Mouse (Mus musculus) lung, embryonic 14.5 days (tissue): ENCODE measurements around the gene F2r. TPM values are rescaled to one million over a fixed set of nuclear protein-coding genes. Genes with fewer than 3 reads are reported as not detected.

Experiments used
- ATAC-seq: fragments of 200-750 bp; cut with Nextera tagmentation; 2 replicates; pipeline ENCODE4 v1.8.0; 2017; ENCODE audit warnings: mild to moderate bottlenecking, moderate TSS enrichment, moderate library complexity; ENCODE audit not compliant: insufficient read depth
- DNase-seq: peaks from one replicate; pipeline ENCODE4 v3.0.0-alpha.2; 2015
- H3K27ac ChIP-seq: fragments of 300-500 bp; sonication (generic); 2 replicates; pipeline ENCODE4 v1.5.1; 2014; ENCODE audit warnings: low read depth, mild to moderate bottlenecking, moderate library complexity
- H3K27me3 ChIP-seq: fragments of 300-500 bp; sonication (generic); 2 replicates; pipeline ENCODE4 v1.6.1; 2014; ENCODE audit warnings: low read length, control low read depth; ENCODE audit not compliant: insufficient read depth
- H3K36me3 ChIP-seq: fragments of 300-500 bp; sonication (generic); 2 replicates; pipeline ENCODE4 v1.6.1; 2014; ENCODE audit warnings: control low read depth; ENCODE audit not compliant: insufficient read depth
- H3K4me1 ChIP-seq: fragments of 300-500 bp; sonication (generic); 2 replicates; pipeline ENCODE4 v1.6.1; 2014; ENCODE audit warnings: antibody characterized with exemption, control low read depth; ENCODE audit not compliant: insufficient read depth
- H3K4me2 ChIP-seq: fragments of 300-500 bp; sonication (generic); 2 replicates; pipeline ENCODE4 v1.6.1; 2014; ENCODE audit warnings: mild to moderate bottlenecking
- H3K4me3 ChIP-seq: fragments of 300-500 bp; sonication (generic); 2 replicates; pipeline ENCODE4 v1.5.1; 2014; ENCODE audit warnings: low read depth, low read length
- H3K9ac ChIP-seq: fragments of 300-500 bp; sonication (generic); 2 replicates; pipeline ENCODE4 v1.6.1; 2014
- H3K9me3 ChIP-seq: fragments of 300-500 bp; sonication (generic); 2 replicates; pipeline ENCODE4 v1.6.1; 2016; ENCODE audit warnings: low read depth, low read length, control low read depth
- CTCF ChIP-seq: IDR thresholded peaks from 2 replicates; pipeline ENCODE4 v1.5.1; 2016; ENCODE audit warnings: antibody characterized with exemption, low read depth
- WGBS: fragments of 180-500 bp; shearing (Covaris S2); extraction: QIAGEN DNeasy Blood & Tissue Kit; methylation state at CpG from one replicate; pipeline ENCODE4 v1.1.7; 2014; 5-methylcytosine and 5-hydroxymethylcytosine counted together
- polyA plus RNA-seq: library from polyadenylated mRNA; unstranded; fragments of >200 nt; fragmentation: Nextera tagmentation; extraction: Ambion mirVana; gene quantifications from 2 replicates; pipeline ENCODE4 v1.2.1, GENCODE M21; 2014

F2r gene
- polyA plus RNA-seq, 1 experiment from 2014 or later: 109 TPM

- H3K9me3 ChIP-seq: no peaks in the 10 kb centered on the region
- H3K27ac ChIP-seq: peak overlapping the region; percentile 89; the same call in 1 of the 2 replicates
- H3K4me2 ChIP-seq: peak overlapping the region; percentile 73
- no peaks in the 10 kb centered on the region for H3K27me3 ChIP-seq
- no peak for TF ChIP-seq CTCF
- H3K9ac ChIP-seq: peak overlapping the region; percentile 95
- WGBS: 4% methylated on average over 13 of the region's 13 CpGs
- H3K4me1 ChIP-seq: peaks cover 16% of the 10 kb centered on the region
- 0 out of 2 replicates have a peak, but pooled peaks cover 3% of the 10 kb centered on the region for H3K36me3 ChIP-seq
- no peak for DNase-seq
- ATAC-seq: peak; percentile 1; the same call in 1 of the 2 replicates
- H3K4me3 ChIP-seq: peak overlapping the region; percentile 90
These were observed 572 bp upstream of the F2r start for GRCm38 (mm10) chr13:95618859-95619258.

DNA sequence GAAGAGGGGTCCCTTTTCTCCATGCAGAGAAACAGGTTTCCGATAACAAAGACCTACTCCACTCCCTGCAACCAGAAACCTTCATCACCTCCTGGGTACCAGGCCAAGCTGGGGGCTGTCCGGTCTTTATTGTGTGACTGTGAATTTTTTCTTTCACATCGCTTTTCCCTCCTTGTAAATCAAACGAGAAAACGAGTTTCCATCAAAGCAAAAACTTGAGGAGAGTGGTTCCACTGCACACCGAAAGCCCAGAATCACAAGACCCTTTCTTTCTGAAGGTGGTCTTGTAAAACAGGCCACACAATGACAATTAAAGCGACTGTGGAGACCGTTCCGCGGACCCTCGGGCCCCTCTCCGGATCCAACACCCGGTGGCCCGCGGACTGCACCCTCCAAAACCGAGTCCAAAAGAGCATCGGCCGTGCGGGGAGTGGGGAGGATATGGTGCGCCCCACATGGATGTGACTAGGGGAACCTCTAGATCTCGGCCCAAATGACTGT, 566 bp downstream of the F2r start:
- ATAC-seq: peak; percentile 43
- peak overlapping the region; percentile 73 for H3K4me2 ChIP-seq
- TF ChIP-seq CTCF: no peak
- no peaks in the 10 kb centered on the region for H3K9me3 ChIP-seq
- 0 out of 2 replicates have a peak, but pooled peaks cover 3% of the 10 kb centered on the region for H3K36me3 ChIP-seq
- H3K27me3 ChIP-seq: no peaks in the 10 kb centered on the region
- H3K9ac ChIP-seq: peak overlapping the region; percentile 95
- DNase-seq: peak; percentile 43
- H3K4me3 ChIP-seq: peak overlapping the region; percentile 90
- peaks cover 16% of the 10 kb centered on the region for H3K4me1 ChIP-seq
- under 1% methylated on average over 21 of the region's 21 CpGs for WGBS
- peak overlapping the region; percentile 89 for H3K27ac ChIP-seq

DNA sequence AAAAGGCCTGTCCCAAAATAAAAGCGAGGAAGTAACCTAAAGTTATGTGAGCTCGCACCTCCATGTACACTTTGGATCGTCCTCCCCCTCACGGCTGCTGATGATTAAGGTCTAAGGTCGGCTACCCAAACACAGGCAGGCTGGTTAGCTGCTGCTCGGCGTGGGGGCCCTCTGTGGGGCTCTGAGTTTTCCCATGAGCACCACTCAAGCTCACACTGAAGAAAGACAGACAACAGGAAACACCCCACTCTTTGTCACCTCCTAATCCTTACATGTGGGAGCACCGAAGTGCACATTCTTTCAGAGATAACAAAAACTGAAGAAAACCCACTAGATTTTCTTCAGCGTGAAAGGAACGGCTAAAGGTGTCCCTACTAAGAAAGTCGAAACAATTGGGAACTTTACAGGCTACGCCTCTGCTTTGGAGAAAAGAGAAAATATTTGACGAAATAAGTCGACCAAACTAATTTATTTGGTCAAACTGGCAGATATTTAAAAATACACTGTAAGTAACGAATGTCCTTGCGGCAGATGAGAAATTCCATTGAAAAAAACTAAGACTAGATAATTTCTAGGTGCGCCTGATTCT, 1.1 kb downstream of the F2r start:
- Histone ChIP-seq H3K4me3 (peak overlapping the region; percentile 90), H3K27ac (peak overlapping the region; percentile 61; the same call in 1 of the 2 replicates), H3K4me2 (peak overlapping the region; percentile 73), H3K36me3 (peaks cover 5% of the 10 kb centered on the region; the same call in 1 of the 2 replicates), H3K9me3 (no peaks in the 10 kb centered on the region), H3K27me3 (no peaks in the 10 kb centered on the region), H3K9ac (peak overlapping the region; percentile 95), H3K4me1 (peaks cover 16% of the 10 kb centered on the region)
- peak; percentile 50 for DNase-seq
- 3% methylated on average over 17 of the region's 17 CpGs for WGBS
- ATAC-seq: no peak
- TF ChIP-seq CTCF: no peak

GRCm38 (mm10) chr13:95616512-95616911, 1.8 kb downstream of the F2r start:
- H3K27me3 ChIP-seq: no peaks in the 10 kb centered on the region
- peak overlapping the region; percentile 73 for H3K4me2 ChIP-seq
- WGBS: 14% methylated on average over 11 of the region's 11 CpGs
- peaks cover 9% of the 10 kb centered on the region for H3K36me3 ChIP-seq
- TF ChIP-seq CTCF: no peak
- ATAC-seq (peak; percentile 9), DNase-seq (peak; percentile 76)
- peak overlapping the region; percentile 90 for H3K4me3 ChIP-seq
- H3K9me3 ChIP-seq: no peaks in the 10 kb centered on the region
- H3K4me1 ChIP-seq: peaks cover 16% of the 10 kb centered on the region
- H3K27ac ChIP-seq: peak overlapping the region; percentile 39; the same call in 1 of the 2 replicates
- peak overlapping the region; percentile 95 for H3K9ac ChIP-seq

DNA sequence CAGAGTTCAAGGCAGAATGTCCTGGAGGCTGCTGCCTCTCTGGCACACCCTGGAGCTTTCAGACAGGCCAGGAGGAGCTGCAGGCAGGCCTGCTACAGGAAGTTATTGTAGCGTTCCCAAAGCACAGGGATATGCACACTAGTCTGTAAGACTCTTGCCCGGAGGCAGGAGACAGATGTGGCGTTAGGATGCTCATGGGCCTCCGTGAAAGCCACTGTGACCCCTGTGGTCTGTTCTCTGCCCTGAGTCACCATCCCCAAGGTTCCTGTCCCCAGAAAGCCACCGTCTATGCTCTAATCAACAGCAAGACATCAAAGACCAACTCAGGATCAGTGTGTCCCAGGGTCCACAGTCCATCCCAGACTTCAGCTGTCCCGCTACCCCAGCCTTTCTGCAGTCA, 3.5 kb downstream of the F2r start:
- Histone ChIP-seq H3K36me3 (peaks cover 9% of the 10 kb centered on the region), H3K27me3 (no peaks in the 10 kb centered on the region), H3K4me1 (peaks cover 16% of the 10 kb centered on the region), H3K4me3 (no peak overlapping the region), H3K27ac (no peak overlapping the region), H3K4me2 (peak overlapping the region; percentile 73; the same call in 1 of the 2 replicates), H3K9ac (0 out of 2 replicates have a peak overlapping the region, but pooled peaks have one; percentile 9), H3K9me3 (no peaks in the 10 kb centered on the region)
- no peak for TF ChIP-seq CTCF
- ATAC-seq (no peak), DNase-seq (no peak)
- 58% methylated on average over 6 of the region's 6 CpGs for WGBS

DNA sequence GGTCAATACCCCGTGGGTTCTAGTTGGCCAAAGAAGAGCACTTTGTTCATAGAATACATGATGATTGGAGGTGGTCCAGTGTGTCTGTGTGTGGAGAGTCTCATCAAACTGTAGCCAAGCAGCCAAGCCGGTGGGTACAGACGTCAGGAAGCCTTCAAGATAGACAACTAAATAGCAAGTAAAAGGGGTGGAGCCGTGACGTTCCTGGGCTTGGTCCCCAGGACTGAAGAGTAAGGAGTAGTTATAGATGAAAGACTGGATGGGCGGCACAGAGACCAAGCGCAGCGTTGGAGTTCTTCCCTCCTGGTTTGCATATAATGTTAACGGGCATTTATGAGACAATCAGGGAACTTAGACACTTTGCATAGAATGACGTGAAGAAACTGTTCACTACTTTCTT, 6.0 kb downstream of the F2r start:
- Histone ChIP-seq H3K9ac (no peak overlapping the region), H3K36me3 (peaks cover 12% of the 10 kb centered on the region), H3K27ac (no peak overlapping the region), H3K4me2 (no peak overlapping the region), H3K4me3 (no peak overlapping the region), H3K27me3 (no peaks in the 10 kb centered on the region), H3K4me1 (peaks cover 13% of the 10 kb centered on the region; the same call in 1 of the 2 replicates), H3K9me3 (no peaks in the 10 kb centered on the region)
- TF ChIP-seq CTCF: no peak
- DNase-seq: no peak
- ATAC-seq: no peak
- WGBS: 87% methylated on average over 10 of the region's 10 CpGs

DNA sequence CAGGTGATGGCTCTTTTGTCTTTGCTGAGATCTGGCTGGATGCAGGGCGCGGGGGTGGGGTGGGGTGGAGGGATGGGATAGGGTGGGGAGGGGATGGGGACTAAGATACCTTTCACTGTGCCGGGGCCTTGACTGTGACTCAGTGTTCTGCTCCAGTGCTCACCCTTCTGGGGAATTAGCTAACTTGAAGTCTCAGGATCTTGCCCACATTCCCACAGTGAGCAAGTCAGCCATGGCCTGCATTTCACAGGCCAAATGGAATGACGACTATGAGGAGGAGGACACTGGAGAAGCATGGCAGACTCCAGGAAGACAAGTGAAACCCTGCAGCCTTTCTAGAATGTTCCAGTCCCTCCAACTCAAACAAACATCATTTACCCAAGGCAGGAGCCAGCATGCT, 6.5 kb downstream of the F2r start:
- Histone ChIP-seq H3K4me2 (no peak overlapping the region), H3K27ac (no peak overlapping the region), H3K9ac (no peak overlapping the region), H3K27me3 (no peaks in the 10 kb centered on the region), H3K4me3 (no peak overlapping the region), H3K4me1 (peaks cover 12% of the 10 kb centered on the region; the same call in 1 of the 2 replicates), H3K36me3 (peaks cover 12% of the 10 kb centered on the region), H3K9me3 (no peaks in the 10 kb centered on the region)
- WGBS: 86% methylated on average over 4 of the region's 4 CpGs
- DNase-seq (no peak), ATAC-seq (no peak)
- no peak for TF ChIP-seq CTCF
